Mouse (Mus musculus) layer of hippocampus, postnatal 36 days (tissue): ENCODE results near the gene Rdm1. TPM values are rescaled to one million over a fixed set of nuclear protein-coding genes. Genes with fewer than 3 reads are reported as not detected.
A peak's percentile ranks its signal among the peaks of the same experiment; 100 is the strongest.

Experiments
- DNase-seq, 2 experiments: peaks; one replicate each; pipeline ENCODE4 v3.0.0; 2022
- total RNA-seq, 2 experiments: library from RNA; stranded (reverse); gene quantifications; 2 replicates each; pipeline ENCODE4 v1.2.3; 2021

Rdm1 gene
- total RNA-seq, 2 experiments from 2014 or later, result 6.7 to 9.4 TPM

- peak; percentile 78 to 82 for DNase-seq
Measured at GRCm38 (mm10) chr11:101657886-101658750, 31.1 kb downstream of the Rdm1 start.

GRCm38 (mm10) chr11:101658751-101659558 lies 32.0 kb downstream of the Rdm1 start:
- peak; percentile 32 to 60 for DNase-seq

- DNase-seq, result no peak
Measured at GRCm38 (mm10) chr11:101661191-101661590, 34.2 kb downstream of the Rdm1 start.

GRCm38 (mm10) chr11:101661786-101662185 lies 34.8 kb downstream of the Rdm1 start:
- no peak for DNase-seq

GRCm38 (mm10) chr11:101663229-101664027 lies 36.4 kb downstream of the Rdm1 start:
- no peak for DNase-seq

- DNase-seq, result peak; percentile 94 to 96
Measured at GRCm38 (mm10) chr11:101664825-101665635, 38.0 kb downstream of the Rdm1 start, which contains the start of gene Arl4d. Arl4d (plus strand) TSS chr11:101665541.

- no peak for DNase-seq
Measured at GRCm38 (mm10) chr11:101665636-101665992, 38.6 kb downstream of the Rdm1 start.

- no peak for DNase-seq
Measured at GRCm38 (mm10) chr11:101666626-101667345, 39.8 kb downstream of the Rdm1 start.

GRCm38 (mm10) chr11:101667871-101668532 lies 41.0 kb downstream of the Rdm1 start:
- no peak for DNase-seq

GRCm38 (mm10) chr11:101668546-101669261 lies 41.7 kb downstream of the Rdm1 start:
- no peak for DNase-seq

GRCm38 (mm10) chr11:101670334-101670733 lies 43.3 kb downstream of the Rdm1 start:
- DNase-seq, result no peak

- no peak for DNase-seq
Measured at GRCm38 (mm10) chr11:101671255-101671654, 44.3 kb downstream of the Rdm1 start.

- DNase-seq, result peak; percentile 58 to 61
Measured at GRCm38 (mm10) chr11:101673010-101673642, 46.1 kb downstream of the Rdm1 start.

- DNase-seq, result no peak
Measured at GRCm38 (mm10) chr11:101674106-101674505, 47.1 kb downstream of the Rdm1 start.

- no peak for DNase-seq
Measured at GRCm38 (mm10) chr11:101675349-101675748, 48.4 kb downstream of the Rdm1 start.

GRCm38 (mm10) chr11:101677655-101678054 lies 50.7 kb downstream of the Rdm1 start:
- DNase-seq, result no peak

GRCm38 (mm10) chr11:101678770-101679169 lies 51.8 kb downstream of the Rdm1 start:
- no peak for DNase-seq

GRCm38 (mm10) chr11:101679907-101680306 lies 52.9 kb downstream of the Rdm1 start:
- no peak for DNase-seq
